Mouse (Mus musculus): ENCODE results near the gene Mettl14.

DNA sequence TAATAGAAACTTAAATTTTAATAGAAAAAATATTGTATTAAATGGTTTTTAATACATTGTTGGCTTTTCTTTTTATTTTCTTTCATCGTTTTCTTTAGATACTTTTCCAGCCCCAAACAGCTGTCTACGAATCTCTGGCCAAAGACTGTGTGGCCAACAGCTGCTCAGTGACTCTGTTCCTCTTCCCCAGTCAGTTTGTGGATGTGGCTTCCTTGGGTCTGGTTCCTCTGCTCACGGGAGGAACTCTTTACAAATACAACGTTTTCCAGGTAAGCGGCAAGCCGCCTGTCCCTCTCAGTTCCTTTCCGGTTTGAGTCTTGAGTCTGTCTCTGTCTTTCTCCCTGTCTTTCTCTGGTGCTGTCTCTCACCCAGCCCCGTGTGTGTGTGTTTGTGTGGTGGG, 35.3 kb downstream of the Mettl14 start:
- TF ChIP-seq CTCF (IDR thresholded peaks at IDR 0.05; ENCODE audit: borderline replicate concordance, control insufficient read depth, extremely low read depth, insufficient read depth, low read length, poor library complexity) (no peak), POLR2A (IDR thresholded peaks at IDR 0.05; ENCODE audit: control insufficient read depth, extremely low read depth, insufficient read depth, low read length, poor library complexity) (no peak)
